Mouse (Mus musculus) thymus, postnatal 10 days (tissue): ENCODE measurements around the gene Gpld1.
"Not testable (repeated sequence)": the region's sequence is repeated elsewhere in the genome, so short reads cannot be mapped to it uniquely, and the experiment has no call there.

ENCODE experiments used
- DNase-seq, 2 experiments: peaks; one replicate each; pipeline ENCODE4 v3.0.0; 2021; ENCODE audit warnings: low spot score in 2 of 2

Gene Gpld1

DNA sequence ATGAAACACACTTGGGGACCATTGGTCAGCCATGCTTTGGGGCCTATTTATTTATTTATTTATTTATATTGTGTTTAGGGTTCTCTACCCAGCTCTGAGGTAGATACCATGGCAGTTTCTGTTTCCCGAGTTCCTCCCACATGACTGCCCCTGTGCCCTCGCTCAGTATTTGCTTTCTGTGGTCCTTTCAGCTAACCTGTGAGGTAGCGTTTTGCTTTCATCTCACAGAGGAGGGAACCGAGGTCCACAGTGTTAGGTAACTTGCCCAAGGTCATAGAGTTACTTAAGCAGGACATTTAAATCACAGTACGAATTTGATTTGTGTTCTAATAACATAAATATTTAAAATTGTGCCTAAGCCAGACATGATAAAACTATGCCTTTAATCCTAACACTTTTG is 4.2 kb downstream of the Gpld1 start:
- no peak for DNase-seq

DNA sequence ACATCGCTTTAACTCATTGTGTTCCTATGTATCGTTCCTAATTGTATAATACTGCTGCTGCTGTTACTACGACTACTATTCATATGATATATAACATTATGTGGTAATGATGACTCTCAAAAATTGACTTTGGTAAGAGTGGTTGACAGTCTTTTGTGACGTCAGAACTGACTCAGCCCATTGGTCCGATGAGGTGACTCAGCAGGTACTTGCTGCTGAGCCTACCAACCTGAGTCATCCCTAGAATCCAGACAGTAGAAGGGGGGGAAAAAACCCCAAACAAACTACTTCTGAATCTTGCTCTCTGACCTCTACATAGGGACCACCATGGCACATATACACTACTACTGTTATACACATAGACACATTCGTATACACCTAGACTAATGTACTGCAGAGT is 5.9 kb downstream of the Gpld1 start:
- no peak for DNase-seq

DNA sequence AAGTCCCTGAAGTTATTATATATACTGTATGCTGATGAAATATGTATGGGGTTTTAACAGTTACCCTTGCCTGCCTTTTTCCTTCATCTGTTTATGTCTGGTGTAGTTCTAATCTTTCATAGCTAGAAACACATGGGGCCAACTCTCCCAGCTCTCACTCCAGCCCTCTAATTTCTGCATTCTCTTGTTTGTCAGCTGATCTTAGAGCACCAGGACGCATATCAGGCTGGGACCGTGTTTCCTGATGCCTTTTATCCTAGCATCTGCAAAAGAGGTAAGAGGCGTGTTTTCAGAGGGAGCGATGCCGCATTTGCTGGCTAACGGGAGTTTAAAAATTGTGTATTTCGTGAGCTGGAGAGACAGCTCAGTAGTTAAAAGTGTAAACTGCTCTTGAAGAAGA is 9.7 kb downstream of the Gpld1 start:
- DNase-seq, result no peak

DNA sequence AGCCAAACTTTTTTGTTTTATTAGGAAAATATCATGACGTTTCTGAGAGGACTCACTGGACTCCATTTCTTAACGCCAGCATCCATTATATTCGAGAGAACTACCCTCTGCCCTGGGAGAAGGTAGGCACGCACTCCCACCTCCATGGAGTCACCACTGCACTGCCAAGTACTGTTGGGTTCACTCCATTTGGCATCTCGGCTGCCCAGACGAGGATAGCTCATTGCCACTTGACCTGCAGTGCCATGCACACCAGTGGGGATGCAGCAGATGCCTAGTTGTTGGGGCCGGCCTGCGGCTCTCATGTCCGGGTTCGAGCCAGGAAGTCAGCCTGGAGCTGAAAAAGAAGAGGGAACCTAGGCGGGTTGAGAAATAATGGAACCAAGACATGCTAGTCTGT is 12.1 kb downstream of the Gpld1 start:
- DNase-seq, result no peak

DNA sequence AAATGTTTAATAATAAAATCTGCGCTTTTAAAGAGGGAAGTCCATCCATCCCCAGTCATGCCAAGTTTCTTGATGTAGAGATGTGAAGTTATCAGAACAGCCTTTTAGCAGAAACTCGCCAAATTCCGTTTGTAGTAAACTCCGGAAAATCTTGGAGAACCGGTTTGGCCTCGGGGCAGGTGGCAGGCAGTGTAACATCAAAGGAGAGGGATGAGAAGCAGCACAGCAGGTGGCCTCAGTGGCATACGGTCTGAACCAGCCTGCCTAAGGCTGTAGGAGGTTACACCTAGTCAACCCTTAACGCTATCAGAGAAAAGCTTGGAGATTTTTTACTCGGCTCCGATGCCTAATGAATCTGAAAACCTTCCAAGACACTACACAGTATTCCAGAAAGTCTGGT is 12.5 kb downstream of the Gpld1 start:
- DNase-seq, result no peak

DNA sequence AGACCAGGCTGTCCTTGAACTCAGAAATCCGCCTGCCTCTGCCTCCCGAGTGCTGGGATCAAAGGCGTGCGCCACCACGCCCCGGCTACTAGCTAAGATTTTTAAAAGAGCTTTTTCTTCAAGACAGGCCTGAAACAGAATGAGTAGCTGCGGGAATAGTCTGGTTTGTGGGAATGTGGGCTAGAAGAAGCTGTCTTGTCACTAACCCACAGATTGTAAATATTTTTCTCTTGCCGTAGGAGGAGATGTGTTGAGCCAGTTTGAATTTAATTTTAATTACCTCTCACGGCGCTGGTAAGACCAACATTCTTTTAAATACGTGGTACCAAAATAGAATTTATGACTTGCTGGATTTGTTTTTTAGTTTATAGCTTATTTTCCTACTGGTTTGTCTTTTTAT is 15.7 kb downstream of the Gpld1 start:
- no peak for DNase-seq

DNA sequence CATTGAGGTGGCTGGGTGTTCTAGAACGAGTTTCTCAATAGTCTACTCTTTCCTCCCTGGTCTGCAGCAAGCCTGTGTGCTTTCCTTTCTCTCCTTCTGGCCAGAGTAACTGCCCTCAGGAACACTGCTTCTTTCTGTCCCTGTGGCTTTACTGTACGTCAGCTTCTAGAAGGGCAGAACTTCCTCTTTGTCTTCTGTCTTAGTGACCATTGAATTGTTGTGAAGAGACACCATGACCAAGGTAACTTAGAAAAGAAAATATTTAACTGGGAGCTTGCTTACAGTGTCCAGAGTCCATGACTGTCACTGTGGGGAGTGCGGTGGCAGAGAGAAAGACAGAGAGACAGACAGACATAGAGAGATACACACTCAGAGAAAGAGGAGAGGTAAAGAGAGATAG is 17.1 kb downstream of the Gpld1 start:
- no peak for DNase-seq

DNA sequence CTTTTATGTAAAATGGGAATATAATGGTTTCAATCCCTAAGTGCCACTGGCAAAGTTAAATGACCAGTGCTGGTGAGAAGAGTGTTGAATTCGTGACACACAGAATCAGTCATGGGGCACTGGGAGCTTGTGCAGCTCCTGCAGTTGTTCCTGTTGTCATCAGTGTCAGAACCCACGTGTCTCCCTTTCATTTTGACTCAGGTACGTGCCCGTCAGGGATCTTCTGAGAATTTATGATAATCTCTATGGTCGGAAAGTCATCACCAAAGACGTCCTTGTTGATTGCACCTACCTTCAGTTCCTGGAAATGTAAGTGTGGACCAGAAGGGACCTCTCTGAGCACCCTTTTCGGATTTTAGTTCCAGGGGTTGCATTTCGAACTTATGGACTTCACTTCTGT is 19.2 kb downstream of the Gpld1 start:
- DNase-seq, result no peak

DNA sequence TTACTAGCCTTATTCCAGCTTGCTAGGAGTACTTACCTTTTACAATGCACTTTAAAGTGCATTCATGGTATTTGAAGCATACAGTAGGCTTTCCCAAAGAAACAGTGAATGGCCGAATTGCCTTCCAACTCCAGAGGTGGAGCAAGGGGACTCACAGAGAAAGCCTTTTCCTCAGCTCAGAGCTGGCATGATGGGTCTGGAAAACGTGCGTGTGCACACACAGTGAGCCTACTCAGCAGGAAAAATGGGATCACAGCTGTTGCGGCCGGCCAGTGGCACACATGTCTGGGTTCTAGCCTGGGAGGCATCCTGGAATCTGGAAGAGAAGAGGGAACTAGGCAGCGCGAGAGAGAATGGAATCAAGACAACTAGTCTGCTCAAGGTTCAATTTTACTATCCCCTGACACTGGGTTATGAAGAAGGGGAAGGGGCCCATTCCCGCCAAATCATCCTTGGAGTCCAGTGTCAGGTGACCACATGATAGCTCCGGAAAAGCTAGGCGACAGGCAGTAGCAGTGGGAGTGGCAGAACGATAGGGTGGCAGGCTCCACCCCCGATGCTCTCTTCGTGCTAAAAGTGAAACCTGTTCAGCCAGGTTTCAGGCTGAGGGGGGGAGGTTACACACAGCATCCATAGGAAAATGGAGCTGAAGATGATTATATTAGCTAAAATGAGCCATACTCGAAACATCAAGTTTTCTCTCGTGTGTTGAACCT is 22.3 kb downstream of the Gpld1 start:
- DNase-seq, result no peak

DNA sequence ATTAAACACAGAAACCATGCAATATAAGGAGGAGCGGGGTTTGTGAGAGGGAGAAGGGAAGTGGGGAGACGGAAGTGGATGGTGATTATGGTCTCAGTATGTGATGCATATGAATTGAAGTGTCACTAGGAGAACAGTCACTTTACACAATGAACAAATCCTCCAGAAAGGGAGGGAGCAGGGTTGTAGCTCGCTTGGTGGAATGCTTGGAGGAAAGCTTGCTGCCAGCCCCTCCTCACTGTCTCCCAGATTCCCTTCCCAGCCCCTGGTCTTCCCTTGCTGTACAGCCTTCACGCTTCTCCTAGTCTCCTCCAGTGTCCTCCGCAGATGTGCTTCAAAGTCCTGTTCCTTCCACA is 22.9 kb downstream of the Gpld1 start:
- no peak for DNase-seq

DNA sequence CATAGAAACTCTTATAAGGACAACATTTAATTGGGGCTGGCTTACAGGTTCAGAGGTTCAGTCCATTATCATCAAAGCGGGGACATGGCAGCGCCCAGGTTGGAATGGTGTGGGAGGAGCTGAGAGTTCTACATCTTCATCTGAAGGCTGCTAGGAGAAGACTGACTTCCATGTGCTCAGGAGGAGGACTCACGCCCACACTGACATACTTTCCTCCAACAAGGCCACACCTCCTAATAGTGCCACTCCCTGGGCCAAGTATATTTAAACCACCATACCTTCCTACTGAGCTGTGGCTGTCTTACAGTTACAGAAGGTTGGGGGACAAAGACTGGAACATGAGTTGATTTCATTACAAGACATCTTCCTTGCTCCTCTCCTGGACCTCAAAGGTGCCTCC is 28.8 kb downstream of the Gpld1 start:
- not testable (repeated sequence) for DNase-seq

DNA sequence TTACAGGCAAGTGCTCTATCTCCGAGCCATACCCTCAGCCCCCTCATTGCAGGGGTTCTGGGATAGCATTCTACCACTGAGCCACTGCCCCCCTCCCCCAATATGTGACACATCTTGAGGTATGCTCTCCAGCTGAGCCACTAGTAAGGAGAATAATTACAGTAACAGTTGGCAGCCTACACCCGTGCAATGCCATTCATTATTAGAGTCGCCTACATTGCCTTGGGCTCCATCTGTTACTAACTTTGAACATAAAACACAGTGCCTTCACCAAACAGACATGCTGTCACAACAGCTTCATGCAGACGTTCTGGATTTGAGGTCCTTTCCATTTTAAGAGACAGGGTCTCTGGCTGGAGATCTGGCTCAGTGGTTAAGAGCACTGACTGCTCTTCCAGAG is 33.4 kb downstream of the Gpld1 start:
- DNase-seq, result no peak

DNA sequence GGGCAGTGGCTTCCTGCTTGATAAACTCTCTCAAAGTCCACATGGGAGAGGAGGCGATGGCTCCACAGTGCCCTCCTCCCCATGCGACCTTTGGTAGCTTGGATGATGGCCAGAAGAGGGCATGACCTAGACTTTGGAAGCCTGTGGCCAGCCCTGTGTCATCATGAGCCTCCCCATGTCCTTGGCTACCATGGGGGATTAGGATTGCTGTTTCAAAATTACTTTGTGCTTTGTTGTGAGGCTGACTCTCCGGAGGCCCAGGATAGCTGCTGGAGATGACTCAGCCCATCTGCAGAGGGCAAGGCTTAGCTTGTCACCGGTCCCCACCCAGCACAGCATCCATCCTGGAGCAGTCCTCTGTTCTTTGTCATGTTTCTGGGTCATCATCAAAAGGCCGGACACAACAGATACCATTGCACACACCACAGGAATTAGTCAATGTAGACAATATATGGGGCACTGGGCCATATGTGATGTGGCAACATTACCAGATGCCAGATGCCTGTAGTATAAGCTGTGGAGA is 34.9 kb downstream of the Gpld1 start:
- no peak for DNase-seq

DNA sequence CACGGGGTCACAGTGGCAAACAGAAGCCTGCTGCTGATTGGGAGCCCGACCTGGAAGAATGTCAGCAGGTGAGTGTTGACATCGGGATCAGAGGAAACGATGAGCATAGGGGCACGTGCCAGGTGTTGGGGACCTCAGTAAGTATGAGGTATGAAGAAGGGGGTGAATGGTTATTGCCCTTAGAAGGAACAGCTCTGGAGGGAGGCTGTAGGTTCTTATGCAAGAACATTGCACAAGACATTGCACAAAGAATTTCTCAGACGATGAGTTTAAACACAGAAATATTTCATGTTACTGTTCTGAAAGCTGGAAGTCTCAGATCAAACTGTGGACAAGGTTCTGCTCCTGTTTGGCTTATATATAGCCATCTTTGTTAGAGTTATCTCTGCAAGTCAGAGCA is 38.1 kb downstream of the Gpld1 start:
- no peak for DNase-seq

DNA sequence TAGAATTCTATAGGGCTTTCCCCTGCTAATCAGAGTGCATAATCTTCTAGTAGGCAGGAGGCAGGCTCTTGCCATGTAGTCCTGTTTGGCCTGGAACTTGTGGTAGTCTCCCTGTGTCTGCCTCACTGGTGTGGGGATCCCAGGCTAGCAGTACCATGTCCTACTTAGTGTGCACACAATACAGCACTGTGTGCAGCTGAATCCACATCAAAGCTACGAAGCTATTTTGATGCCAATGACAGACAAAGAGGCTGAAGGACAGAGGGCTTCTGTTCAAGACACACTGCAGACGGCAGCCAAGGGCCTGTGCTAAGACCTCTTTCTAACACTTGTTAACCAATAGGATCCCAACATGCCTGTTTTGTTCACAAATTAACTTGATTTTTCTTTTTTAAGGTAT is 42.5 kb downstream of the Gpld1 start:
- DNase-seq, result no peak

DNA sequence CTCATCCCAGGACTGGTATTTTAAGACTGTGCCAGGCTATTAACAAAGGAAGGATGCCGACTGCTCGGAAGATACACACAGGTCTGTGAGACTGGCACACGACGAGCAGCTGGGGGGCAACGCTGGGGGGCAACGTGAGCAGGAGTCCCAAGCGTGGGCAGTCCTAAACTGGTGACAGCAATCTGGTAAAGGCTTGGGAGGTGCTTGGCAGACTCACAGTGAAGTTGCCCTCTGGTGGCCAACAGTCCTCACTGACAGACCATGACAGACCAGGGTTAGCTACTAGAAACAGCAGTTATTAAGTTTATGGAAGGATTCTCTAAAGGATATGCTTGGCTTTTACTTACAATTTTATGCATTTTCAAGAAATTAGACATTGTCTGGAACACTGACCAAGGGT is 45.4 kb downstream of the Gpld1 start:
- peak; percentile 13 to 50 for DNase-seq

DNA sequence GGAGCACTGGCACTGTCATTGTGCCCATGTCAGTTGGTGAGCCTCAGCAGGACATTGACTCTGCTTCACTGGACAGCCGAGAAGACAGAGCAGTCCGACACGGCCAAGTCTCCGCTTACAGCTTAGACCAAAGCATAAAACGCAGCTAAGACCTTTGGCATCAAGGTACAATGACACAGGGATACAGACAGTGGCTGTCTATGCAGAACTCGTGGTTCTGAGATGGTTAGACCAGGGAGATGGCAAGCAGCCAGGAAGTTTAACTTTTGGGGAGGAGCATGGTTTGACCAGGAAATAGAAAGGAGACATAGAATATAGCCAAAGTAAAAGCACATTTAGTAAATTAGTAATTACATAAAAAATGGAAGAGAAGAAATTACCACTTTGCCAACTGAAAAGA is 46.1 kb downstream of the Gpld1 start:
- no peak for DNase-seq

DNA sequence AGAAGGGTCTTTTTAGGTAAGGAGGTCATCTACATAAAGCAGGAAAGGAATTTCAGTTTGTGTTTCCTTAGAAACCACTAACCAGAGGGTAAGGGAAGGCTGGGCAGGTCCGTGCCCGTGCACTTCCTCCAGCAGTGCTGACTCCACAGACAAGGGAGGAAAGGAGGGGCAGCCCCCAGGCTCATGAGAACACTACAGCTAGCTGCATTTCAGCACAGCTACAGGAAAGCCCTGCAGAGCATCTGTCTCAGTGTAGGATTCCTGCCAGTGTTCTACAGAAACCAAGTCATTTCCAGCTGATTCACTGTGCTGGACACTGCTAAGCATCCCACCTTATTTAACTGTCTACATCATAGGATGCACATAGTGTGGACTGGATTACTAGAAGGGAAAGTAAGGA is 50.2 kb downstream of the Gpld1 start:
- no peak for DNase-seq

DNA sequence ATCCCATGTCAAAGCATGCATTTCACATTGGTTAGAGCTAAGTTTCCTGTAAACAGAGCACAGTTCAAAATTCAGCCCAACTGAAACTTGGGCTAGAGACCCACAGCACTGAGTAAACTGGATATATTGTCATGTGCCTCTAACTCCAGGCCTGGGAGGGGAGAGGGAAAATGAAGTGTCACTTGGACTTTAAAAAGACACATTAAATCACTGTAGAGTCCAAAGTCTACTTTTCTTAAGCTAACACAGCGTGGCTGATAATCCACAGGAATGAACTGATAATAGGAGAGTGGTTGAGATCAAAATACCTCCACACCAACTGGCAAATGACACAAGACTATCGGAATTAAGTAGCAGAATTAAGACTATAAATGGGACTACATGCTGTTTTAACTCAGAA is 56.6 kb downstream of the Gpld1 start:
- DNase-seq, result no peak

DNA sequence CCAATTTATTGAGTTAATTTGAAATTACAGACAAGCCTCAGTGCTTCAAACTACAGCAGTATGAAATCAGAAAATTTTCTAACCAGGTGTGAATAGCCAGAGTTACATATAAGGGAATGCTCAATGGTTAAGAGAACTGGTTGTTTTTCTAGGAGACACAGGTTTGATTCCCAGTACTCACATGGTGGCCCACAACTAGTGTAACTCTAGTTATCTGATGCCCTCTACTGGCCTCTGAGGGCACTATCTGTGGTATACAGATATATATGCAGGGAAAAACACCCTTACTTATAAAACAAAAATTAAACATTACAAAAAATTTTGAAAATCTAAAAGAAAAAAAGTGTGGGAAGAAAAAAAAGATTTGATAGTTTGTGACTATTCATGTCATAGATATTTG is 60.0 kb downstream of the Gpld1 start:
- DNase-seq, result no peak

DNA sequence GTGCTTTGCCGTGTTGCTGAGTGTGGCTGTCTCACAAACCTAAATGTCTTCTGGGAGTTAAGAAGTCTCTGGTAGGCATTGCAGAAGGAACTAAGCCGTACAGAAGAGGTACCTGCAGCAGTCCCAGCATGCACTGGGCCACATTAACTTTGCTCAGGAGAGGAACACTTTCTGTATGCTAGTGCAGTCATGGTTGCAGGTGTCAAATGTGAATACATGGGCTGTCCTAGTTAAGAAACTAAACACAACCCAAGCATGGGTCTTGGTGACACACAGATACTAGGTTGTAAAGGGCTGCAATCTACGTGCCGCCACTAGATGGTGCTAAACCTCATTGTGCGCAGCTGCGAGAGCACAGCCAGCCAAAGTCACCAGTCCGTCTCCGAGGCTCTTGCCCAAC is 64.2 kb downstream of the Gpld1 start:
- DNase-seq, result peak; percentile 21 to 45

DNA sequence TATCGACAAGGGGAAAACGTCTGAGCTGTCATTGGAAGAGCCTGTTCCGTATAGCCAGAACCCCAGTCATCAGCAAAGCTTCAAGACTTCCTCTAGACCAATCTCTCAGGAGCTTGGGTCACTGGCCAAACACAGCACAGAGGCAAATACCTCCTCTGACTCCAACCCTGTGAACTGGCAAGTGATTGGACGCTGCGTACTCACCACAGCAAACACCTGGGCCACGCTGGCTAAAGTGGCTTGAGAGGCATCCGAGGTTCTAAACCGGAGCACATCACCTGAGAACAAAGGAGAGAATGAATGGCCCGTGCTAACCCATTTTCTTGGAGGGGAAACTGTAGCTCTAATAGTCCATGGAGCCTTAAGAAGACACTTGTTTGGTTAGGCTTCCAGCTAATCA is 75.4 kb downstream of the Gpld1 start:
- peak in 1 of 2 experiments; percentile 2 for DNase-seq

DNA sequence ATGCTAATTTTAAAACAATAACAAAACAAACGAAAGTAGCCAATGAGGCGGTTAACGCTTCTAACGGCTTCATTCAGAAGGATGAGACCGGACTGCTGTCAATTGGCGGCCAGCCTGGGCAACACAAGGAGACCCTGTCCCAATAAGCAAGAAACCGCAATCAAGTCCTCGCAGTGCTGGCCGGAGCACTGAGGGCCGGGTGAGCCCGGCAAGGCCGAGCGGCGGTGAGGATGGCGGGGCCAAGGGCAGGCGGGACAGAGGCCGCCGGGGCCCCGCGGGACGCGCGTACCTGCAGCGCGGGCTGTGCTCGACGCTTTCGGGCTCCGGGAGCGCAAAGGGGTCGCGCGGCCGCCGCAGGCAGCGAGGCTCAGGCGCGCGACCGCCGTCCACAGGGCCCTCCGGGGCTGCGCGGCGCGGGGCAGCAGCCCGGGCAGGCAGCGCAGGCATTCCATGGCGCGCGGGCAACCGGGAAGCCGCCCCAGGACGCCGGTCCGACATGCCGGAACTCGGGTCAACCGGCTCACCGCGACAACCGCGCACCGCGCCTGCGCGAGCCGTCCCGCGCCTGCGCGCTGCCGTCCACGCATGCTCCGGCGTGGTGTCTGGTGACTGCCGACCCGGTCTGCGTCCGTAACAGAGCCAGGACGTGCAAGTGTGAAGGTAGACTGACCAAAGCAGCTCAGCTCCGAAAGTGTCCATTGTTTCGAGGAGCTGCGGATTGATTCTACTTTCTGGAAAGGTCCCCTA is 77.0 kb downstream of the Gpld1 start, which contains the start of gene Mrs2:
Gene Mrs2, minus strand, starts transcription at position 587 of the 747 bp plus-strand sequence.
- DNase-seq, result peak; percentile 72 to 79
